Mouse (Mus musculus): Measurements from ENCODE around the gene Cfap100. TPM values are rescaled to one million over a fixed set of nuclear protein-coding genes. Genes with fewer than 3 reads are reported as not detected.
A peak's percentile ranks its signal among the peaks of the same experiment; 100 is the strongest.

The Cfap100 gene
- total RNA-seq (2012; rRNA removed) = 0.98 and 1.0 TPM in 2 replicates

GRCm38 (mm10) chr6:90428380-90428974 is at the start of gene Cfap100:
Gene Cfap100 (minus strand): TSS chr6:90428797.
- Histone ChIP-seq H3K27ac (ENCODE audit: insufficient read depth, low read depth, low read length, poor library complexity, severe bottlenecking) (no peak within 1 kb of the TSS), H3K4me3 (ENCODE audit: insufficient read depth in 1 of 2, low read depth in 1 of 2, low read length in 2 of 2, poor library complexity in 1 of 2, severe bottlenecking in 1 of 2) (peak within 1 kb of the TSS; percentile 40 to 61), H3K4me1 (ENCODE audit: control insufficient read depth in 2 of 2, insufficient read depth in 2 of 2, low read length in 2 of 2, poor library complexity in 1 of 2) (peaks cover 0 to 7% of the 10 kb centered on the region in 2 experiments; a peak in 2 of 4 replicates), H3K9me3 (ENCODE audit: control insufficient read depth, insufficient read depth, low read depth, low read length) (no peaks in the 10 kb centered on the region), H3K9ac (ENCODE audit: insufficient read depth, low read depth, low read length, poor library complexity, severe bottlenecking) (peak within 1 kb of the TSS; percentile 62; the same call in 1 of the 2 replicates), H3K36me3 (ENCODE audit: control insufficient read depth, insufficient read depth, low read length, poor library complexity, severe bottlenecking) (no peaks in the 10 kb centered on the region)
- in situ Hi-C loops (cut with MboI; ENCODE audit: low sequenced_read_pairs in 2 of 2, unreplicated experiment in 2 of 2) = loop anchor here in 1 of 2 experiments (10.0 kb wide), 1 partner anchor 744 kb away; no protein-coding TSS in a partner anchor
- DNase-seq (ENCODE audit: low read depth, low spot score) = peak; percentile 72
- TF ChIP-seq ZC3H11A (IDR thresholded peaks at IDR 0.05; ENCODE audit: borderline replicate concordance, low read depth, low read length) = peak; percentile 74; the same call in 1 of the 2 replicates
- TF ChIP-seq ZNF384 (IDR thresholded peaks at IDR 0.05; ENCODE audit: low read depth, low read length) = no peak
- TF ChIP-seq HCFC1 (IDR thresholded peaks at IDR 0.05; ENCODE audit: borderline replicate concordance, insufficient read depth, low read length) = no peak
- TF ChIP-seq CHD2 (IDR thresholded peaks at IDR 0.05; ENCODE audit: low read depth, low read length) = no peak
- TF ChIP-seq MAFK (IDR thresholded peaks at IDR 0.05; ENCODE audit: insufficient read depth, low read depth, low read length) = no peak

GRCm38 (mm10) chr6:90476941-90477518 is 48.4 kb upstream of the Cfap100 start:
- no peak overlapping the region for H3K9ac ChIP-seq (ENCODE audit: insufficient read depth, low read depth, low read length, poor library complexity, severe bottlenecking)
- H3K4me1 ChIP-seq (ENCODE audit: control insufficient read depth in 2 of 2, insufficient read depth in 2 of 2, low read length in 2 of 2, poor library complexity in 1 of 2) = peaks cover 8 to 24% of the 10 kb centered on the region in 2 experiments
- H3K36me3 ChIP-seq (ENCODE audit: control insufficient read depth, insufficient read depth, low read length, poor library complexity, severe bottlenecking) = no peaks in the 10 kb centered on the region; the same call in 1 of the 2 replicates
- no peak overlapping the region for H3K4me3 ChIP-seq (ENCODE audit: insufficient read depth in 1 of 2, low read depth in 1 of 2, low read length in 2 of 2, poor library complexity in 1 of 2, severe bottlenecking in 1 of 2)
- no peaks in the 10 kb centered on the region for H3K9me3 ChIP-seq (ENCODE audit: control insufficient read depth, insufficient read depth, low read depth, low read length)
- no peak overlapping the region for H3K27ac ChIP-seq (ENCODE audit: insufficient read depth, low read depth, low read length, poor library complexity, severe bottlenecking)
- in situ Hi-C loops (cut with MboI; ENCODE audit: low sequenced_read_pairs in 2 of 2, unreplicated experiment in 2 of 2) = no loop called here
- TF ChIP-seq HCFC1 (IDR thresholded peaks at IDR 0.05; ENCODE audit: borderline replicate concordance, insufficient read depth, low read length) (no peak), CHD2 (IDR thresholded peaks at IDR 0.05; ENCODE audit: low read depth, low read length) (no peak), MAFK (IDR thresholded peaks at IDR 0.05; ENCODE audit: insufficient read depth, low read depth, low read length) (no peak), ZC3H11A (IDR thresholded peaks at IDR 0.05; ENCODE audit: borderline replicate concordance, low read depth, low read length) (no peak)
- no peak for DNase-seq (ENCODE audit: low read depth, low spot score)

GRCm38 (mm10) chr6:90475854-90476212 is 47.2 kb upstream of the Cfap100 start:
- Histone ChIP-seq H3K36me3 (ENCODE audit: control insufficient read depth, insufficient read depth, low read length, poor library complexity, severe bottlenecking) (peaks cover 2% of the 10 kb centered on the region; the same call in 1 of the 2 replicates), H3K9ac (ENCODE audit: insufficient read depth, low read depth, low read length, poor library complexity, severe bottlenecking) (no peak overlapping the region), H3K27ac (ENCODE audit: insufficient read depth, low read depth, low read length, poor library complexity, severe bottlenecking) (no peak overlapping the region), H3K4me3 (ENCODE audit: insufficient read depth in 1 of 2, low read depth in 1 of 2, low read length in 2 of 2, poor library complexity in 1 of 2, severe bottlenecking in 1 of 2) (no peak overlapping the region), H3K4me1 (ENCODE audit: control insufficient read depth in 2 of 2, insufficient read depth in 2 of 2, low read length in 2 of 2, poor library complexity in 1 of 2) (peaks cover 8 to 27% of the 10 kb centered on the region in 2 experiments), H3K9me3 (ENCODE audit: control insufficient read depth, insufficient read depth, low read depth, low read length) (no peaks in the 10 kb centered on the region)
- in situ Hi-C loops (cut with MboI; ENCODE audit: low sequenced_read_pairs in 2 of 2, unreplicated experiment in 2 of 2) = no loop called here
- no peak for DNase-seq (ENCODE audit: low read depth, low spot score)
- no peak for TF ChIP-seq MAFK (IDR thresholded peaks at IDR 0.05; ENCODE audit: insufficient read depth, low read depth, low read length)
- TF ChIP-seq CHD2 (IDR thresholded peaks at IDR 0.05; ENCODE audit: low read depth, low read length) = no peak

- in situ Hi-C loops (cut with MboI; ENCODE audit: low sequenced_read_pairs in 2 of 2, unreplicated experiment in 2 of 2) = no loop called here
- Histone ChIP-seq H3K4me1 (ENCODE audit: control insufficient read depth in 2 of 2, insufficient read depth in 2 of 2, low read length in 2 of 2, poor library complexity in 1 of 2) (peaks cover 8 to 24% of the 10 kb centered on the region in 2 experiments), H3K27ac (ENCODE audit: insufficient read depth, low read depth, low read length, poor library complexity, severe bottlenecking) (no peak overlapping the region), H3K4me3 (ENCODE audit: insufficient read depth in 1 of 2, low read depth in 1 of 2, low read length in 2 of 2, poor library complexity in 1 of 2, severe bottlenecking in 1 of 2) (no peak overlapping the region), H3K9ac (ENCODE audit: insufficient read depth, low read depth, low read length, poor library complexity, severe bottlenecking) (no peak overlapping the region), H3K9me3 (ENCODE audit: control insufficient read depth, insufficient read depth, low read depth, low read length) (no peaks in the 10 kb centered on the region), H3K36me3 (ENCODE audit: control insufficient read depth, insufficient read depth, low read length, poor library complexity, severe bottlenecking) (peaks cover 2% of the 10 kb centered on the region; the same call in 1 of the 2 replicates)
- DNase-seq (ENCODE audit: low read depth, low spot score) = no peak
- no peak for TF ChIP-seq MAFK (IDR thresholded peaks at IDR 0.05; ENCODE audit: insufficient read depth, low read depth, low read length)
- TF ChIP-seq HCFC1 (IDR thresholded peaks at IDR 0.05; ENCODE audit: borderline replicate concordance, insufficient read depth, low read length) = no peak
- no peak for TF ChIP-seq ZNF384 (IDR thresholded peaks at IDR 0.05; ENCODE audit: low read depth, low read length)
- no peak for TF ChIP-seq ZC3H11A (IDR thresholded peaks at IDR 0.05; ENCODE audit: borderline replicate concordance, low read depth, low read length)
- no peak for TF ChIP-seq CHD2 (IDR thresholded peaks at IDR 0.05; ENCODE audit: low read depth, low read length)
Measured at GRCm38 (mm10) chr6:90475176-90475853, 46.7 kb upstream of the Cfap100 start.

All from ES-E14 (cell line).